Mouse (Mus musculus): ENCODE results near the gene Dppa1.

DNA sequence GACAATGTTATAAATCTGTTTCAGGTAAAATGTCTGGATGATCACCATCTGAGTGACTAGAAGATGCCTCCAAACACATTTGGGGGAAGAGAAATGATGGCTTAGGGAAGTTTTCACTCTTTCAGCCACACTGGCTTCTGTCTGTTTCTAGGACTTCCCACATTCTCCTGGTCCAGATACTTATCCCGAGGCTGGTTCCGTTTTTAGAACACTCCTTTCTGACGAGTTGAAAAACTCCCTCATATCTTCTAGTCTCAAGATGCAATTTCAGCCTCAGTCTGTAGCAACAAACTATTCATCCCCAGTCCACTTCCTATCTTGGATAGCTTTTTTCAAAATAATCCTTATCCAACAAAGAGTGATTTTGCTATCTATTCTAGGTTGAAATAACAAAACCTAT lies 23.4 kb upstream of the Dppa1 start:
- no peak for TF ChIP-seq POLR2A (IDR thresholded peaks at IDR 0.05; ENCODE audit: low read depth, low read length)
- TF ChIP-seq CTCF (IDR thresholded peaks at IDR 0.05; ENCODE audit: extremely low read depth, insufficient read depth, insufficient read length, insufficient replicate concordance): no peak
